12 mouse cellular contexts compared by ENCODE assay signal in the genomic region with DNA sequence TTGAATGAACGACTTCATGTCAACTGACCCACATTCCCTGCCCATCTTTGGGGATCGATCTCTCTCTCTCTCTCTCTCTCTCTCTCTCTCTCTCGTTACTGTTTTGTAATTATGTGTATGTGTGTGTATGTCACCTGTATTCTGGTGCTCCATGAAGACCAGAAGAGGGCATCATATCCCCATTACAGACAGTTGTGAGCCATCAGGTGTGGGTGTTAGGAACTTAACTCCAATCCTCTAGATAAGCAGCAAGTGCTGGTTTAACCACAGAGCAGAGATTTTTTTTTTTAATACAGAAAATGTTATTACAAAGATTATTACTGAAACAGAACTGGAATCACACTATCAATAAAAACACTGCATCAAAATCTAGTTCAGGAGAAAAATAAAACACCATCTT. TPM values are rescaled to one million over a fixed set of nuclear protein-coding genes. Genes with fewer than 3 reads are reported as not detected.
DNase-seq lines count a peak whose midpoint lies in the region; ATAC-seq and TF ChIP-seq lines count a peak whose summit lies in the region.
"Had no signal": no experiment of that assay in that cellular context is flagged by ENCODE, and none has a peak within 500 bp of the region (broad histone marks: within the 10 kb centered on the region; RNA-seq: fewer than 3 reads in every experiment).

No protein-coding gene starts in this region.

- H3K27ac ChIP-seq in lung, embryonic 14.5 days (ENCODE audit: low read depth): no peak overlapping the region
- H3K27ac ChIP-seq in forebrain, embryonic 16.5 days (ENCODE audit: low read length): no peak overlapping the region
- H3K27ac ChIP-seq in limb, embryonic 14.5 days (replicated peaks; ENCODE audit: low read depth, low read length): no peak overlapping the region
- no peak overlapping the region for H3K27ac ChIP-seq in stomach, embryonic 15.5 days
- H3K27ac ChIP-seq: liver, embryonic 13.5 days had no signal

- no peak for DNase-seq in lung, embryonic 14.5 days
- no peak for DNase-seq in lung, postnatal 4 days
- no peak for DNase-seq in limb, embryonic 14.5 days (ENCODE audit: low spot score)
- no peak for DNase-seq in left cerebral cortex, adult 11 months (ENCODE audit: low spot score)
- no peak for DNase-seq in right cerebral cortex, postnatal 10 days (ENCODE audit: low spot score in 2 of 2)
- DNase-seq: adrenal gland, adult 2 months; cerebellum, adult 11-12 months; liver, embryonic 13.5 days had no signal

- H3K36me3 ChIP-seq in lung, embryonic 14.5 days (ENCODE audit: insufficient read depth): no peaks in the 10 kb centered on the region
- H3K36me3 ChIP-seq in forebrain, embryonic 16.5 days (ENCODE audit: control insufficient read depth, insufficient read depth): no peaks in the 10 kb centered on the region
- no peaks in the 10 kb centered on the region for H3K36me3 ChIP-seq in limb, embryonic 14.5 days (ENCODE audit: control insufficient read depth, insufficient read depth, low read length)
- H3K36me3 ChIP-seq in stomach, embryonic 15.5 days: no peaks in the 10 kb centered on the region
- H3K36me3 ChIP-seq: liver, embryonic 13.5 days had no signal

- no peak overlapping the region for H3K9ac ChIP-seq in lung, embryonic 14.5 days
- no peak overlapping the region for H3K9ac ChIP-seq in forebrain, embryonic 16.5 days (replicated peaks; ENCODE audit: low read depth, low read length)
- no peak overlapping the region for H3K9ac ChIP-seq in limb, embryonic 14.5 days (ENCODE audit: low read depth, low read length, severe bottlenecking)
- no peak overlapping the region for H3K9ac ChIP-seq in stomach, embryonic 15.5 days

- no peak overlapping the region for H3K4me3 ChIP-seq in lung, embryonic 14.5 days (ENCODE audit: low read depth, low read length)
- no peak overlapping the region for H3K4me3 ChIP-seq in forebrain, embryonic 16.5 days (replicated peaks; ENCODE audit: low read length)
- no peak overlapping the region for H3K4me3 ChIP-seq in limb, embryonic 14.5 days (replicated peaks; ENCODE audit: low read length)
- no peak overlapping the region for H3K4me3 ChIP-seq in stomach, embryonic 15.5 days (replicated peaks)

- H3K4me1 ChIP-seq in lung, embryonic 14.5 days (ENCODE audit: insufficient read depth): peaks cover 8% of the 10 kb centered on the region
- peaks cover 13% of the 10 kb centered on the region for H3K4me1 ChIP-seq in forebrain, embryonic 16.5 days (replicated peaks; ENCODE audit: control insufficient read depth, insufficient read depth, low read length)
- peaks cover 15% of the 10 kb centered on the region for H3K4me1 ChIP-seq in limb, embryonic 14.5 days (ENCODE audit: control insufficient read depth, insufficient read depth, low read length)
- no peaks in the 10 kb centered on the region for H3K4me1 ChIP-seq in stomach, embryonic 15.5 days

- H3K4me2 ChIP-seq in lung, embryonic 14.5 days: peak overlapping the region; percentile 71
- H3K4me2 ChIP-seq in forebrain, embryonic 16.5 days (ENCODE audit: low read length): peak overlapping the region; percentile 13; the same call in 1 of the 2 replicates
- peak overlapping the region; percentile 57 for H3K4me2 ChIP-seq in limb, embryonic 14.5 days (replicated peaks; ENCODE audit: low read depth, low read length, severe bottlenecking)
- peak overlapping the region; percentile 88 for H3K4me2 ChIP-seq in stomach, embryonic 15.5 days

- WGBS in lung, embryonic 14.5 days: 85% methylated on average over 3 of the region's 3 CpGs
- 79% methylated on average over 3 of the region's 3 CpGs for WGBS in forebrain, embryonic 16.5 days
- 88% methylated on average over 3 of the region's 3 CpGs for WGBS in limb, embryonic 14.5 days
- WGBS in stomach, embryonic 15.5 days: 81% methylated on average over 3 of the region's 3 CpGs

- H3K9me3 ChIP-seq in lung, embryonic 14.5 days (ENCODE audit: low read depth, low read length): no peaks in the 10 kb centered on the region
- no peaks in the 10 kb centered on the region for H3K9me3 ChIP-seq in forebrain, embryonic 16.5 days (ENCODE audit: control insufficient read depth, low read length)
- H3K9me3 ChIP-seq in limb, embryonic 14.5 days (ENCODE audit: control insufficient read depth, low read length): no peaks in the 10 kb centered on the region
- H3K9me3 ChIP-seq in stomach, embryonic 15.5 days: no peaks in the 10 kb centered on the region
- H3K9me3 ChIP-seq: G1E; liver, embryonic 13.5 days had no signal

- no peak for ATAC-seq in lung, embryonic 14.5 days (ENCODE audit: insufficient read depth)
- no peak for ATAC-seq in forebrain, embryonic 16.5 days
- no peak for ATAC-seq in limb, embryonic 14.5 days (ENCODE audit: low FRiP score, low read depth)
- ATAC-seq in stomach, embryonic 15.5 days (ENCODE audit: insufficient read depth, low FRiP score, low read depth): no peak
- no peak for ATAC-seq in granulocyte monocyte progenitor cell, adult 5-6 weeks (replicated peaks; ENCODE audit: poor library complexity, severe bottlenecking)

- H3K27me3 ChIP-seq in lung, embryonic 14.5 days (ENCODE audit: insufficient read depth, low read length): no peaks in the 10 kb centered on the region
- H3K27me3 ChIP-seq in forebrain, embryonic 16.5 days (replicated peaks; ENCODE audit: control insufficient read depth, insufficient read depth, low read length): no peaks in the 10 kb centered on the region
- no peaks in the 10 kb centered on the region for H3K27me3 ChIP-seq in limb, embryonic 14.5 days (ENCODE audit: control insufficient read depth, insufficient read depth, low read length)
- no peaks in the 10 kb centered on the region for H3K27me3 ChIP-seq in stomach, embryonic 15.5 days (replicated peaks)
- H3K27me3 ChIP-seq: liver, embryonic 13.5 days had no signal

- no peak for TF ChIP-seq POLR2A in limb, embryonic 14.5 days (IDR thresholded peaks at IDR 0.05; ENCODE audit: borderline replicate concordance, extremely low read depth, insufficient read depth, insufficient read length)

- no peak for TF ChIP-seq CTCF in lung, embryonic 14.5 days (IDR thresholded peaks at IDR 0.05; ENCODE audit: low read depth)

RNA-seq across cellular contexts. Expression of gene Cdc42se2, which starts 1.9 kb away (rescaled TPM):
- 88.0 and 90.0 TPM in 2 replicates for polyA plus RNA-seq in lung, embryonic 14.5 days (2014; fragmentation: Nextera tagmentation; extraction: Ambion mirVana)
- 184 and 205 TPM in 2 replicates for polyA plus RNA-seq in forebrain, embryonic 16.5 days (2015; fragmentation: Nextera tagmentation; extraction: Ambion mirVana)
- 51.7 and 65.4 TPM in 2 replicates for polyA plus RNA-seq in limb, embryonic 14.5 days (2012; rRNA removed)
- polyA plus RNA-seq in limb, embryonic 14.5 days (2014; fragmentation: Nextera tagmentation; extraction: Ambion mirVana): 77.7 and 82.5 TPM in 2 replicates
- polyA plus RNA-seq in stomach, embryonic 15.5 days (2015; fragmentation: Nextera tagmentation; extraction: Ambion mirVana): 66.4 and 68.1 TPM in 2 replicates
- total RNA-seq in granulocyte monocyte progenitor cell, adult 5-6 weeks (2014; fragmentation: Nextera tagmentation): 41.6 and 47.5 TPM in 2 replicates
- 48.0 and 48.6 TPM in 2 replicates for total RNA-seq in granulocyte monocyte progenitor cell, adult 5-6 weeks (2017)

Comparison
In these comparisons a context has a peak if more than half of its experiments do, and no peak if none do; other contexts are left out.
1. H3K4me2 ChIP-seq: peak in every context shown above with its lines; median percentile 88 in stomach, embryonic 15.5 days; 71 in lung, embryonic 14.5 days; 57 in limb, embryonic 14.5 days; 13 in forebrain, embryonic 16.5 days.